Mouse (Mus musculus): Measurements from ENCODE around the gene Pet117.

DNA sequence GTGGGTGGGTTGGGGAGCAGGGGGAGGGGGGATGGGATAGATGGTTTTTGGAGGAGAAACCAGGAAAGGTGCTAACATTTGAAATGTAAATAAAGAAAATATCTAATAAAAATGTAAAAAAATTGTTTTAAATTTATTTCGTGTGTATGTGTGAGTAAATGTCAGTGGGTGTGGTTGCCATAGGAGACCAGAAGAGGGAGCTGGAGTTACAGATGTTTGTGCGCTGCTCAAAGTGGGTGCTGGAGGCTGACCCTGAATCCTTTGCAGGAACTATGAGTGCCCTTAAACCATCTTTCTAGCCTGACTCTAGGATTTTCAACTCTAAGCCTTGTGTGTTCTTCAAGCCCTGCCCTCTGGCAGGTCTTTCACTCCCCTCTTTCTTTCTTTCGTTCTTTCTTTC lies 20.3 kb upstream of the Pet117 start:
- no peak for TF ChIP-seq POLR2A (IDR thresholded peaks at IDR 0.05; ENCODE audit: borderline replicate concordance, extremely low read depth, insufficient read depth, insufficient read length, poor library complexity, severe bottlenecking)
- TF ChIP-seq CTCF (IDR thresholded peaks at IDR 0.05; ENCODE audit: borderline replicate concordance, extremely low read depth, insufficient read depth, insufficient read length): 0 out of 2 replicates have a peak, but pooled peaks have one; percentile 9

All from brain, embryonic 14.5 days (tissue).